Mouse (Mus musculus): ENCODE data around the gene Mrpl45. TPM values are rescaled to one million over a fixed set of nuclear protein-coding genes. Genes with fewer than 3 reads are reported as not detected.
"Not testable (repeated sequence)": the region's sequence is repeated elsewhere in the genome, so short reads cannot be mapped to it uniquely, and the experiment has no call there.

Gene Mrpl45
- polyA plus RNA-seq, 1 experiment = 103 TPM

DNA sequence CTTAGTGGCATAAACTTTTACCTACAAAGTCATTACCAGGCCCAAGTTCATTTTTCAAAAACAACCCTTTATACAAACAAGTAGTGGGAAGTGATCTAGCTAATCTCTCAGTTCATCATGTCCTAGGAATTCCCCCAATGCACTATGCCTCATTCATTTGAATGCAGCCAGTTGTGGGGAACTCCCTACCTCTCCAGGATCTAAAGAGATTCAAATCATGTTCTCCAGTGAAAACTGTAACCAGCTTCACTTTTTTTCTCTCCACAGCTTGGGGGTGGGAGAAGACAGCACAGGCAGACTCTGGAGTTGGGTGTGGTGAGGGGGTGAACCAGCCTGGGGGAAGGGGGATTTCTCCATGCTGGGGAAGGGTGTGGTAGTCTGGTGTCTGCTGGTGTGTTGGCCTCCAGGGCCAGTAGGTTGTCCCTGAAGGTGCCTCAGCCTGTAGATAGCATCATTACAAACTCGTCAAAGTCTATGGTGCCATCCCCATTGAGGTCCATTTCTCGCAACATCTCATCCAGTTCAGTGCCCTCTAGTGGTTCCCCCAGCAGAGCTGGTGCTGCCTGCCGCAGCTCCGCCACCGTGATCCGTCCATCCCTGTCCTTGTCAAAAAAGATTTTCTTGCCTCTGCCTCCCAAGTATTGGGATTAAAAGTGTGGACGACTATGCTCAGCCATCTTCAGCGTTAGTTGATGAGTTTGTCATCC lies 6.5 kb downstream of the Mrpl45 start:
- peaks cover 45% of the 10 kb centered on the region for H3K36me3 ChIP-seq (ENCODE audit: control insufficient read depth, insufficient read depth, low read length, poor library complexity, severe bottlenecking)
- H3K4me1 ChIP-seq (ENCODE audit: control insufficient read depth, insufficient read depth, low read length); H3K9me3 ChIP-seq (replicated peaks; ENCODE audit: control insufficient read depth, insufficient read depth, low read length, poor library complexity, severe bottlenecking); H3K4me3 ChIP-seq (ENCODE audit: low read depth, low read length); H3K9ac ChIP-seq (ENCODE audit: low read depth, poor library complexity, severe bottlenecking); H3K27me3 ChIP-seq (ENCODE audit: control insufficient read depth, insufficient read depth, low read length, poor library complexity, severe bottlenecking): not testable (repeated sequence)
- peak overlapping the region; percentile 93; the same call in 1 of the 2 replicates for H3K27ac ChIP-seq (ENCODE audit: insufficient read depth, low read length)
- peak; percentile 52; the same call in 1 of the 2 replicates for TF ChIP-seq EP300 (IDR thresholded peaks at IDR 0.05; ENCODE audit: insufficient read depth, low read depth, low read length)
- TF ChIP-seq CTCF (IDR thresholded peaks at IDR 0.05; ENCODE audit: low read depth, low read length) = peak; percentile 12

- Histone ChIP-seq H3K9ac (ENCODE audit: low read depth, poor library complexity, severe bottlenecking) (no peak overlapping the region), H3K36me3 (ENCODE audit: control insufficient read depth, insufficient read depth, low read length, poor library complexity, severe bottlenecking) (peaks cover 52% of the 10 kb centered on the region), H3K4me1 (ENCODE audit: control insufficient read depth, insufficient read depth, low read length) (no peaks in the 10 kb centered on the region), H3K9me3 (replicated peaks; ENCODE audit: control insufficient read depth, insufficient read depth, low read length, poor library complexity, severe bottlenecking) (no peaks in the 10 kb centered on the region), H3K27me3 (ENCODE audit: control insufficient read depth, insufficient read depth, low read length, poor library complexity, severe bottlenecking) (no peaks in the 10 kb centered on the region), H3K4me3 (ENCODE audit: low read depth, low read length) (no peak overlapping the region), H3K27ac (ENCODE audit: insufficient read depth, low read length) (no peak overlapping the region)
- TF ChIP-seq EP300 (IDR thresholded peaks at IDR 0.05; ENCODE audit: insufficient read depth, low read depth, low read length) (no peak), CTCF (IDR thresholded peaks at IDR 0.05; ENCODE audit: low read depth, low read length) (peak; percentile 17), POLR2A (IDR thresholded peaks at IDR 0.05; ENCODE audit: insufficient read depth, low read length) (no peak)
Observed at GRCm38 (mm10) chr11:97325224-97325623, 9.7 kb downstream of the Mrpl45 start.

GRCm38 (mm10) chr11:97328148-97328547 lies 12.6 kb downstream of the Mrpl45 start:
- no peak overlapping the region for H3K27ac ChIP-seq (ENCODE audit: insufficient read depth, low read length)
- H3K36me3 ChIP-seq (ENCODE audit: control insufficient read depth, insufficient read depth, low read length, poor library complexity, severe bottlenecking) = peaks cover 46% of the 10 kb centered on the region
- peaks cover 2% of the 10 kb centered on the region for H3K4me1 ChIP-seq (ENCODE audit: control insufficient read depth, insufficient read depth, low read length)
- no peaks in the 10 kb centered on the region for H3K9me3 ChIP-seq (replicated peaks; ENCODE audit: control insufficient read depth, insufficient read depth, low read length, poor library complexity, severe bottlenecking)
- TF ChIP-seq POLR2A (IDR thresholded peaks at IDR 0.05; ENCODE audit: insufficient read depth, low read length) (no peak), CTCF (IDR thresholded peaks at IDR 0.05; ENCODE audit: low read depth, low read length) (peak; percentile 90), EP300 (IDR thresholded peaks at IDR 0.05; ENCODE audit: insufficient read depth, low read depth, low read length) (no peak)
- H3K9ac ChIP-seq (ENCODE audit: low read depth, poor library complexity, severe bottlenecking) = no peak overlapping the region
- H3K4me3 ChIP-seq (ENCODE audit: low read depth, low read length) = no peak overlapping the region
- no peaks in the 10 kb centered on the region for H3K27me3 ChIP-seq (ENCODE audit: control insufficient read depth, insufficient read depth, low read length, poor library complexity, severe bottlenecking)

GRCm38 (mm10) chr11:97330315-97330714 lies 14.8 kb downstream of the Mrpl45 start:
- Histone ChIP-seq H3K36me3 (ENCODE audit: control insufficient read depth, insufficient read depth, low read length, poor library complexity, severe bottlenecking) (peaks cover 38% of the 10 kb centered on the region), H3K4me3 (ENCODE audit: low read depth, low read length) (no peak overlapping the region), H3K9ac (ENCODE audit: low read depth, poor library complexity, severe bottlenecking) (no peak overlapping the region), H3K27ac (ENCODE audit: insufficient read depth, low read length) (no peak overlapping the region), H3K27me3 (ENCODE audit: control insufficient read depth, insufficient read depth, low read length, poor library complexity, severe bottlenecking) (no peaks in the 10 kb centered on the region), H3K4me1 (ENCODE audit: control insufficient read depth, insufficient read depth, low read length) (peaks cover 9% of the 10 kb centered on the region), H3K9me3 (replicated peaks; ENCODE audit: control insufficient read depth, insufficient read depth, low read length, poor library complexity, severe bottlenecking) (no peaks in the 10 kb centered on the region)
- TF ChIP-seq CTCF (IDR thresholded peaks at IDR 0.05; ENCODE audit: low read depth, low read length) (no peak), POLR2A (IDR thresholded peaks at IDR 0.05; ENCODE audit: insufficient read depth, low read length) (no peak), EP300 (IDR thresholded peaks at IDR 0.05; ENCODE audit: insufficient read depth, low read depth, low read length) (no peak)

DNA sequence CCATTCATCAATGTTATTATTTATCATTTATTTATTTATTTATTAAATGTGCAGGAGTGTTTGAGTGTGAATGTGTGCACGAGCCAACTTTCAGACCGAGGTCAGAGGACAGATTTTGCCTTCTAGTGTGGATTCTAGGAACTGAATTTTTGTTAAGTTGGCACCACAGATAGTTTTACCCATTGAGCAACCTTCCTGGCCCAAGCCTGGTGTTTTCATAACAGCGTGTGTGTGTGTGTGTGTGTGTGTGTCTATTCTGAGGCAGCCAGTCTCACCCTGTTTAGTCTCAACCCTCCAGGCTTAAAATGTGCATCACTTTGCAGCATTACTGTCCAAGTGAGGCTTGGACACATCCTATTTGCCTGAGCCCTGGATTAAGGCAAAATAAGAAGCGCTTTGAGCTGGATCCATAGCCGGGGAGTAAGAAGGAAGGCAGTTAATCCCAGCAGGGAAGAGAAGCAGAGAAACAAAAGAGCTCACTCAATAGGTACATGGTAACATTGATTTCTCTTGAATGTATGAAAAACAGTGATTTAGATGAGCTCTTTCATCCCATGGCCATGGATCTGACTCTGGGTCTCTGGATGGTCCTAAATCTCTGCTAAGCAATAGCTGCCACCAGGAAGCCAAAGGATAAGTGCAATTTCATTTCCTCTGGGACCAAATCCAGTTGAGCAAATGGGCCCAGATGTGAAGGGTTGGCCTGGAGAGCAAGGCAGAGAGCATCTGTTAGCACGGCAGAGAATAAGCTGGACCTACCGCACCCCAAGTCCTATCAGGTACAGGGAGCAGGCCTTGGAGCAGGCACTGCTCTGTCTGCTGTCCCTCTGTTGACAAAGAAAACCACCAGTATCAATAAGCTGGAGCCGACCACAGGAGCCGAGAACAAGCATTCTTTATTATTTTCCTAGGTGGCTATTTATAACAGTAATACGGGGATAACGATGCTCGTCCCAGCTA lies 16.0 kb downstream of the Mrpl45 start:
- no peaks in the 10 kb centered on the region for H3K9me3 ChIP-seq (replicated peaks; ENCODE audit: control insufficient read depth, insufficient read depth, low read length, poor library complexity, severe bottlenecking)
- H3K36me3 ChIP-seq (ENCODE audit: control insufficient read depth, insufficient read depth, low read length, poor library complexity, severe bottlenecking) = peaks cover 26% of the 10 kb centered on the region
- no peak overlapping the region for H3K27ac ChIP-seq (ENCODE audit: insufficient read depth, low read length)

More for the DNA sequence above, 16.0 kb downstream of the Mrpl45 start:
- H3K9ac ChIP-seq (ENCODE audit: low read depth, poor library complexity, severe bottlenecking) = no peak overlapping the region
- H3K4me3 ChIP-seq (ENCODE audit: low read depth, low read length) = no peak overlapping the region
- no peak for TF ChIP-seq POLR2A (IDR thresholded peaks at IDR 0.05; ENCODE audit: insufficient read depth, low read length)
- no peak for TF ChIP-seq EP300 (IDR thresholded peaks at IDR 0.05; ENCODE audit: insufficient read depth, low read depth, low read length)
- TF ChIP-seq CTCF (IDR thresholded peaks at IDR 0.05; ENCODE audit: low read depth, low read length) = no peak
- peaks cover 16% of the 10 kb centered on the region for H3K4me1 ChIP-seq (ENCODE audit: control insufficient read depth, insufficient read depth, low read length)
- no peaks in the 10 kb centered on the region for H3K27me3 ChIP-seq (ENCODE audit: control insufficient read depth, insufficient read depth, low read length, poor library complexity, severe bottlenecking)
